Mouse (Mus musculus): Measurements from ENCODE around the gene Cracr2b.

- no peak for TF ChIP-seq HCFC1 (IDR thresholded peaks at IDR 0.05; ENCODE audit: low read depth, low read length)
- no peak for TF ChIP-seq CTCF (IDR thresholded peaks at IDR 0.05 in 2 of 3, conservative IDR thresholded peaks at IDR 0.05 in 1 of 3; ENCODE audit: control insufficient read depth in 1 of 3, insufficient read depth in 1 of 3, low read depth in 2 of 3, low read length in 3 of 3, poor library complexity in 1 of 3, severe bottlenecking in 1 of 3)
- no peak for TF ChIP-seq RAD21 (IDR thresholded peaks at IDR 0.05; ENCODE audit: low read depth, low read length)
- TF ChIP-seq CHD1 (IDR thresholded peaks at IDR 0.05; ENCODE audit: low read depth, low read length) = no peak
- TF ChIP-seq POLR2A (IDR thresholded peaks at IDR 0.05; ENCODE audit: control insufficient read depth in 1 of 2, insufficient read depth in 1 of 2, low read depth in 1 of 2, low read length in 2 of 2, poor library complexity in 1 of 2) = peak in 1 of 2 experiments; percentile 18; a peak in 1 of 4 replicates
- no peak for TF ChIP-seq GABPA (IDR thresholded peaks at IDR 0.05; ENCODE audit: low read depth, low read length)
- TF ChIP-seq BHLHE40 (IDR thresholded peaks at IDR 0.05; ENCODE audit: borderline replicate concordance, low read depth, low read length) = no peak
- TF ChIP-seq EP300 (IDR thresholded peaks at IDR 0.05; ENCODE audit: low read depth in 1 of 2, low read length in 2 of 2) = no peak
- no peak for TF ChIP-seq MYC (IDR thresholded peaks at IDR 0.05; ENCODE audit: low read depth, low read length)
- TF ChIP-seq ZC3H11A (IDR thresholded peaks at IDR 0.05; ENCODE audit: low read depth, low read length) = no peak
These were observed 10.3 kb downstream of the Cracr2b start for GRCm38 (mm10) chr7:141471236-141471635.
